Mouse (Mus musculus) adrenal gland, postnatal 10 days (tissue): Measurements from ENCODE around the gene Gmnn. TPM values are rescaled to one million over a fixed set of nuclear protein-coding genes. Genes with fewer than 3 reads are reported as not detected.
"Not testable (repeated sequence)": the region's sequence is repeated elsewhere in the genome, so short reads cannot be mapped to it uniquely, and the experiment has no call there.

Experiments used
- DNase-seq: peaks from one replicate; pipeline ENCODE4 v3.0.0; 2021; ENCODE audit warnings: mixed read lengths
- long read RNA-seq, 2 experiments: library from polyadenylated mRNA; stranded (forward); transcript quantifications; one replicate each; pipeline ENCODE4 v2.0.0; 2021
- total RNA-seq, 2 experiments: library from RNA; stranded (reverse); gene quantifications; 2 replicates each; pipeline ENCODE4 v1.2.3; 2021

The Gmnn gene
- 10 to 100 TPM; 19.9 to 31.3 TPM for total RNA-seq
- long read RNA-seq, experiment 1, transcript Gmnn-202 (7 exons, 963 nt) = major isoform, 29 of 39 reads
- long read RNA-seq, experiment 1, partial matches to known transcripts = 0 of 39 reads
- long read RNA-seq, experiment 1, other reads (novel, unspliced or antisense) = 6 of 39 reads
- long read RNA-seq, experiment 2, transcript Gmnn-202 (7 exons, 963 nt) = major isoform, 15 of 28 reads
- long read RNA-seq, experiment 2, partial matches to known transcripts = 10 of 28 reads
- long read RNA-seq, experiment 2, other reads (novel, unspliced or antisense) = 1 of 28 reads

DNA sequence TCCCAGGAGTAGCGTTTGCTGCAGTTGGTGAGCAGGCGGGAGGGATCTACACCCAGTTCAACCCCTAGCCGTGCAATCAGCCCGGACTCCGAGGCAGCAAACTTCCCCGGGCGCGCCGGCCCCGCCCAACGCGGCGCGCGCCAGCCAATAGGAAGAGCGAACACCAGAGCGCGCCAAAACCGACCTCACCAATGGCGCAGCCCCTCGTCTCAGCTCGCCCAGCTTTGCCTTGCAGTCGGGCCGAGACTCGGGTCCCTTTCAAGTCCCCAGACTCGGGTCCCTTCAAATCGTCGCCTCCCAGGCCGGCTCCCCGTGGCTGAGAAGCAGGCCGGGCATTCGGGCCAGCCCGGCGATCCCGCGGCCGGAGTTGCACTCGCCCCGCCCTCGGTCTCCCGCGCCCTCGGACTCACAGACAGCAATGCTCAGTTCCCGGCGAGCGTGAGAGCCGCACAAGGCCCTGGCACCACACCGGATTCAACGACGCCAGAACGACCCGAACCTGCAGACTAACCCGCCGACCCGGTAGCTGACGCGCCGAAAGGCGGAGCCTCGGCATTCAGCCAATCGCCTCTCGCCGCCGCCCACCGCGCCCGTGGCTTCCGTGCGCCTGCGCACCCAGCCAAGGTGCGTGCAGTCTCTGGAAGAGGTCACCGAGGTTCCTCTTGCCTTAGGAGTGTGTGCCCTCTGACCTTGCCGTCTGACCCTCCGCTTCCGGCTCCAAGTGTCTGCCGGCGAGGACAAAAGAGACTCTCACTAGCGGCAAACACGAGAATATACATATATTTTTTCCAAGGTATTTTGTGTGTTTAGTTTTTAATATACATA is at the start of gene Gmnn:
Gene Gmnn (minus strand): TSS at position 521 of the 825 bp plus-strand sequence.
- peak; percentile 93 for DNase-seq

DNA sequence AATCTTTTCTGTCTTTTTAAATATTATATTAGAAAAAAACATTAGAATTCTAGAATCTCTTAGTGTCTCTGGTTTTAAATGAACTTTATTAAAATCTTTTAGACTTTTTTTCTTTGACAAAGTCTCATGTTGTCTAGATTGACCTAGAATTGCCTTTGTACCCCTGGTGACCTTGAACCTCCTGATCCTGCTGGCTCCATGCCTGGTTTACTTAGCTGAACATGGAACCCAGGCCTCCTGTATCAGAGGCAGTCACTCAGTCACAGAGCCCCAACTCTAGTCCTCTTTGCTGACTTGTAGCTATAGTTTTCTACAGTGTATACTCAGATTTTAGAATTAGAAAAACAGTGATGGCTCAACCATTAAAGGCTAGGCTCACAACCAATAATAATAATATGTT is 44.4 kb upstream of the Gmnn start:
- DNase-seq = peak; percentile 58

GRCm38 (mm10) chr13:24803196-24803595 is 41.5 kb upstream of the Gmnn start:
- DNase-seq = no peak

DNA sequence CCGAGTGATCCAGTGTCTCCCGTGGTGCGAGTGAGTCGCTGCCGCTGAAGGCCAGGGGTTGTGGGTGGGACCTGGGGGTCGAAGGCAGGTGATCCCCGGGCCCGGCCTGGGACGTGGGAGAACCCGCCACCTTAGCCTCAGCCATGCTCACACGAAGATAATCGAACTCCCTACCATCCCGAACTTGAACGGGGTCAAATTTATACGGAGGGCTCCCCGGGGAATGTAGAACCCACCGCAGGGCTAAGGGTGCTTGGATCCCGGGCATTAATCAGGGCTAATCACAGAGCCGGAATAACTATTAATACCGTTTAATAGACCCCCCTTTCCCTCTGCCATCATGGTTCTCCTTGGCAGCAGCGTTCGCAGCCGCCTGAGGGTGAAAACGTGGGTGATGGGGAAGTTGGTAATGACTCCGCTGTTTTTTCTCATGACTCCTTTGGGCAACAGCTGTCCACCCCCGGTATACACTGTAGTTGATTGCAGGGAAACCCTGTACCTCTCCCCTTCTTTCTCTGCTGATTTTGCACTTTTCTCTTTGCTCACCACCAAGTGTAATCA is 40.5 kb upstream of the Gmnn start:
- DNase-seq = peak; percentile 32

DNA sequence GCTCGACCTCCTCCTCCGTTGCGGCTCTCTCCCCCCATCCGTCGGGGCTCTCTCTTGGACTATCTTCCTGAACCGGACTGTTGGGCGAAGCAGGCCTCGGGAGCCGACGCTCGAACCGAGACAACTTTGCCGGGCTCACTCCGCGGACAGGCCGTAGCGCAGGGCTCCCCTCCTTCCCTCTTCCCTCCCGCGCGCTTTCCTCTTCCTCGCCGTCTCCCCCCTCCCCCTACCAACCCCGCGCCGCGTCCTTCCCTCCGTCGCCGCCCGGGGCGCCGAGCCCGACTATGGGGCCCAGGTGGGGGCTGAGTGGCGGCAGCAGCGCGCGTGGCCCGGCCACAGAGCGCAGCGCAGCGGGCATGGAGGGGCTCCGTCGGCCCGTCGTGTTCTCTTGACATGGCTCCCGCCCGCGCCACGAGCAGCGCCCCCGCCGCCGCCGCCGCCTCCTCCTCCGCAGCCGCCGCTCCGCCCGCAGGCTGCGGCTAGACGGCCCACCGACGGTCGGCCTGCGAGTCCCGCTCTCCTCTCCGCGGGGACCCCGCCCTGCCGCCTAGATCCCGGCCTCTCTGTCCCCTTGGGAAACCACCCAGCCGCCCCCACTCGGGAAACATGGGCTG is 39.7 kb upstream of the Gmnn start, which contains the start of gene BC005537:
Gene BC005537 (plus strand): TSS at position 350 of the 614 bp plus-strand sequence.
- DNase-seq = peak; percentile 63

DNA sequence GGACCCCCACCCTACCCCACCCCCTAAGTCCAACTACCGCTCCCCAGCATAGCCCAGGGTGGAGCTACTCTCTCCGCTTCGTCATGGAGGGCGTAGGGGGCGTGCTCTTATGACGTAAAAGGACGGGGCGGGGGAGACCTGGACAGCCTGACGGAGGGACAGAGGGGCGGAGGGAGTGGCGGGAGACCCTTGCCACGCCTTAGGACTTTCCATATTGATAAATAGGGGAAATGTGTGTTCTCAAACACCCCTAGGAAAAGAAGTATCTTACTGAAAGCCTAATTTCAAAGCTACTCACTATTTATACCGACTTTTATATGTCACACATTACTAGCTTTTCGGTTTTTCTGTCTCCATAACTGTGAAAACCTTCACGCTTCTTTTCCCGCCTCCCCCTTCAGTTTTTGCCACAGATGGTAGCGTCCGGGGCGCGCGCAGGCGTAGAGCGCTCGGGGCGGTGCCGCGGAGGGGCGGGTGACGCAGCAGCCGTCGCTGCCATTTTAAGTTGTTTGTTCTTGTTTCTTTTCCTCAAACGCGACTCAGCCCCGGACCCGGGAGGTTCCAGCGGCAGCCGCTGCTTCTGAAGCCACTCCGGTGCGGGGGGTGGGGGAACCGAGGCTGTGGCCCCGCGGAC is 39.1 kb upstream of the Gmnn start:
- DNase-seq = peak; percentile 98

DNA sequence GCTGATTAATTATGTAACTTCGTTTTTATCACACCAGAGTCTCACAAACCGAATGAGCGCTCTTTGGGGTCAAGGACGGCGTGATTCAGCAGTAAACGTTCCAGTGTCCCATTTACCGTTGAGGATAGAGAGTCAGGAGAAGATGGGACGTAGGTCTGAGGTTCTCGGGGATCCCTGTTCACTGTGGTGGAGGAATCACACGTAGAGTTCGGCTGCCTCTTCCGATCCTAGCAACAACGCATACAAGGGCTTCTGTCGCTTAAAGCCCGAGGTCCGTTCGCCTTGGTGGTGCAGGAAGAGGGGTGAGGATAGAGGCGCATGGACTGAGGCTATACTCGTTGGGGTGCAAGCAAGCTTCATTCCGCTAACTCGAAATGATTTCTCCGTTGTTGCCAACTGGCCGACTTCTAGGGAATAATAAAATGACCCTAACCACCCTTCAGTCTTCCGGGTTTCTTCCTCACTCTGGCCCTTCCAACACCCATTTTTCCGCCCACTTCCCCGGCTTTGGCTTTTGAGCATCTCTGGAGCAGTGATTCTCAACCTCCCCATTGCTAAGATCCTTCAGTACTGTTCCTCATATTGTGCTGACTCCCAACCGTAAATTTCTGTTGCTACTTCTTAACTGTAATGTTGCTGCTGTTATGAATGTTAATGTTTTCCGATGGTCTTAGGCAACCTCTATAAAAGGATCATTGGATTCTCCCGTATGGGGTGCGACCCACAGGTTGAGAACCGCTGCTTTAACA is 38.4 kb upstream of the Gmnn start:
- peak; percentile 76 for DNase-seq

DNA sequence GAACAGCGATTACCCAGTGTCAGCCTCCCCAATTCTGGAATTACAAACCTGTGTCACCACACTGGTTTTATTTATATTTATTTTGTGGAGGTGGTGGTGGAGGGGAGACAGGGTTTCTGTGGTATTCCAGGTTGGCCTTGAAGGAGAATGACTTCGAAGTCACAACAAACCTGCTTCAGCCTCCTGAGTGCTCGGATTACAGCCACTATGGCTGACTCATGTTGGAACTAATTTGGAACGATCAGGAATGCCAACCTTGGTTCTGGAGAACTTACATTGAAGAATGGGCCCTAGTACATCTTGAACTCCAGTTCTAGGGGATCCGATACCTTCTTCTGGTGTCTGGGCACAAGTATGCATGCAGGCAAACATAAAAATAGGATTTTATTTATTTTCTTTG is 37.7 kb upstream of the Gmnn start:
- DNase-seq = no peak

DNA sequence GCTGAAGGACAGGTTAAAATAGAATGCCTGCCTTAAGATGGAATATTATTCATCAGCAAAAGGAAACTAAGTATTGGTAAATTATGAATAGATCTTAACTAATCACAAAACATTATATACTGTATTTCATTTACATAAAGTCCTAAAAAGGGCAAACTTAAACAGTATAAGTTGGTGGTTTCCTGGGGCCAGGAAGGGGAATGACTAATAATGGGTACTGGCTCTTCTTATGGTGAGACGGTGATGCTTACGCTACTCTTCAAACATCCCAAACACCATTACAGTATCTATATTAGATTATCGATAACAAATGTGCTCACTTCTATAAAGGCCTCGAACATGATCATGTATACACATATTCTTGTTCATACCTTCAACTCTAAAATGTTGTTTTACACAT is 37.0 kb upstream of the Gmnn start:
- no peak for DNase-seq

- peak; percentile 23 for DNase-seq
Measured at GRCm38 (mm10) chr13:24792411-24793045, 30.8 kb upstream of the Gmnn start.

- peak; percentile 40 for DNase-seq
Measured at GRCm38 (mm10) chr13:24791349-24791748, 29.6 kb upstream of the Gmnn start.

- no peak for DNase-seq
Measured at GRCm38 (mm10) chr13:24787477-24787876, 25.8 kb upstream of the Gmnn start.

DNA sequence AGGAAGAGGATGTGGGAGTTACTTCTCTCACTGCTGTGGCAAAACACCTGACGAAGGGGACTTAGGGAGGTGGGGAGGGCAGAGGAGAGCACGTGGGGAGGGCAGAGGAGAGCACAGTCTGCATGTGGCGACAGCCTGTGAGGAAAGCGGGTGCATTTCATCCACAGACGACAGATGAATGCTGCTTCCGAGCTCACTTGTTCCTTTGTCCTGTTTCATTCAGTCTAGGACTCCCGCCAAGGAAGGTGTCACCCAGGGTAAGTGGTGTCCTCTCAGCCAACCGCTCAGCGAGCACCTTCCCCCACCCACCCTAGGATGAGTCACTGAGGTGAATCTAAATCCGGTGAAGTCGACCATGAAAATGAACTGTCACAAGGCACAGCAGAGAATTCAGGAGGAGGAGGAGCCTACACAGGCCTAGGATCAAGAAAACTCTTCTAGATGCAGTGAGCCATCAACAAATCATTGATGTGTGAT is 24.3 kb upstream of the Gmnn start:
- DNase-seq = peak; percentile 21

DNA sequence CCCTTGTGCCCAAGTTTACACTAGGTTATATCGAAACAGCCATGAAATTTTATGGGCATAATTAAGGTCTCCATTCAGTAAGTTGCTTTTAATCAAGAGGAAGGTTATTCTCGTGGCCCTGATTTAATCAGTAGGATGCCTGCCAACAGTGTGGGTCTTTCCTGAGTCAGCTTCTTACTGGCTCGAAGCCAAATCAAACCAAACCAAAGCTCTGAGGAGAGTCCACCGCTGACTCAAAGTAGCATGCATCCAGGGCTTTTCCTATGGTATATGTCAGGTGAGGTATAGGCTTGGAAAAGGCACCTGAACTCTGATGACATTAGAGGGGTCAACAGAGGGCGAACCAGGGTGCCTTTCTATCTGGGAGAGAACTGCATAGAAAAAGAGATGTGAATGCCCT is 20.2 kb upstream of the Gmnn start:
- DNase-seq = peak; percentile 67

DNA sequence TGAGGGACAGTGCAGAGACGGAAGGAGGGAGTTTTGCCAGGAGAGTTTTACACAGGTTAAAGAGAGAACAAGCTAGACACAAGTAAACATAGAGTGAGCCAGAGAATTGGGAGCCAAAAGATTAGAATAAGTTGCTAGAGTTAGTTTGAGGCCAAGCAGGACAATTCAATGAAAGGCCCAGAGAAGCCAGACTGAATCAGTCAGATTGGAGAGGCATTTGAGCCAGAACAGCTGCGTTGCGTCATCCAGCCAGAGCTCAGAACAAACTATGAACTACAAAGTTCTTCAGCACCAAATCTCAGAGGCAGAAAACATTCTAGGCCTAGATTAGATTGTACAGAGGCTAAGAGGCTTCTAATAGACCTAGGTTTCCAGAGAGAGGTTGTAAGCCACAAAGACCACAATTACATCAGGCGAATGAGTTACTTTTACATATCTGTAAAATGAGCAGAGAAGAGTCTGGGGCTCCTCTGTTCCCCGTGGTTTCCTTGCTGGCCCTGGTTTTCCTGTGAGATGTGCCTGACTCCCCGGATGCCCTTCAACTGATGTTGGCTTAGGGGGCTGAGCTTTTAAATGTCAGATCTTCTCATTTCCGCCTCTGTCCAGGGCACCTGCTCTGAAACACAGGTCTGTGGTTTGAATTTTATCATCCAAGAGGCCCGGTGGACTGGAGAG is 17.1 kb upstream of the Gmnn start:
- DNase-seq = no peak

GRCm38 (mm10) chr13:24778026-24778425 is 16.3 kb upstream of the Gmnn start:
- no peak for DNase-seq

DNA sequence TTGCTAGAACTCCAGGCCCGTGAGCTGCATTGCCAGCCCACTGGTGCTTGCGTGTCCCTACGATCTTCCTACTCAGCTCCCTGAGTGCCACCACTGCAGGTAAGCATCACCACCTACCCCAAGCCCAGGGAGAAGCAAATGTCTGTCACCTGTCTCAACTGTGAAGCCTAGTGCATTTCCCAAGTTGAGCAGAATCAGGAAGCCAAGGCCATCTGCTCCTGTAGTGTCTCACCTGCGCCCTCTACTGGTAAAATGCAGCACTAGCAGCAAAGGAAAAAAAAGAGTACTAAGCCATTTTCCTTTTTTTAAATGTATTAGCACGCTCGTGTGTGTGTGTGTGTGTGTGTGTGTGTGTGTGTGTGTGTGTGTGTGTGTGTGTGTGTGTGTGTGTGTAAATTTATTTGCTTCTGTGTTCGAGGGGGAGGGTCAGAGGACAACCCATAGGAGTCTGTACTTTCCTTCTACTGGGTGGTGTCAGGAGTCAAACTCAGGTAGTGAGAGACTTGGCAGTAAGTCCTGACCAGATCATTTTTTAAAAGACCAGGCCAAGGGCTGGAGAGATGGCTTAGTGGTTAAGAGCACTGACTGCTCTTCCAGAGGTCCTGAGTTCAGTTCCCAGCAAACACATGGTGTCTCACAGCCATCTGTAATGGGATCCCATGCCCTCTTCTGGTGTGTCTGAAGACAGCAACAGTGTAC is 14.6 kb upstream of the Gmnn start:
- peak; percentile 61 for DNase-seq

GRCm38 (mm10) chr13:24771482-24771881 is 9.8 kb upstream of the Gmnn start:
- DNase-seq = not testable (repeated sequence)

- DNase-seq = not testable (repeated sequence)
Measured at GRCm38 (mm10) chr13:24767809-24768208, 6.1 kb upstream of the Gmnn start.

GRCm38 (mm10) chr13:24762254-24762653 is 531 bp upstream of the Gmnn start:
- DNase-seq = no peak
